Mouse (Mus musculus) ES-Bruce4 (cell line): ENCODE measurements at regions not wholly inside any gene's neighbourhood (a gene's known extent, or its start where the extent isn't known, plus 50 kb on each side); places are given as distances from the start of the nearest gene placed in this dataset.

ENCODE experiments used
- H3K27ac ChIP-seq: 2 replicates; pipeline ENCODE4 v1.5.1; 2012; ENCODE audit warnings: low read length, inconsistent platforms; ENCODE audit not compliant: insufficient read depth
- H3K27me3 ChIP-seq: 2 replicates; pipeline ENCODE4 v1.6.1; 2012; ENCODE audit warnings: mild to moderate bottlenecking, low read length, inconsistent platforms; ENCODE audit not compliant: control insufficient read depth, poor library complexity, insufficient read depth, severe bottlenecking
- H3K36me3 ChIP-seq: 2 replicates; pipeline ENCODE4 v1.6.1; 2012; ENCODE audit warnings: inconsistent platforms, mild to moderate bottlenecking, low read length, moderate library complexity; ENCODE audit not compliant: control insufficient read depth, poor library complexity, insufficient read depth, severe bottlenecking
- H3K4me1 ChIP-seq: one replicate; pipeline ENCODE4 v1.8.1; 2011; ENCODE audit warnings: low read length; ENCODE audit not compliant: control insufficient read depth, insufficient read depth
- H3K4me3 ChIP-seq: 2 replicates; pipeline ENCODE4 v1.5.1; 2011; ENCODE audit warnings: low read depth, mild to moderate bottlenecking, low read length
- H3K9ac ChIP-seq: 2 replicates; pipeline ENCODE4 v1.6.1; 2012; ENCODE audit warnings: low read depth, mild to moderate bottlenecking, inconsistent platforms; ENCODE audit not compliant: poor library complexity, severe bottlenecking
- H3K9me3 ChIP-seq: replicated peaks from 2 replicates; pipeline ENCODE4 v1.6.1; 2012; ENCODE audit warnings: mild to moderate bottlenecking, low read length, inconsistent platforms; ENCODE audit not compliant: control insufficient read depth, poor library complexity, insufficient read depth, severe bottlenecking
- CTCF ChIP-seq: IDR thresholded peaks from one replicate; pipeline ENCODE4 v1.8.1; 2011; ENCODE audit warnings: low read depth, low read length
- EP300 ChIP-seq: IDR thresholded peaks from 2 replicates; pipeline ENCODE4 v1.6.1; 2011; ENCODE audit warnings: low read depth, low read length; ENCODE audit not compliant: insufficient read depth
- POLR2A ChIP-seq: IDR thresholded peaks from one replicate; pipeline ENCODE4 v1.8.1; 2011; ENCODE audit warnings: low read length; ENCODE audit not compliant: insufficient read depth

DNA sequence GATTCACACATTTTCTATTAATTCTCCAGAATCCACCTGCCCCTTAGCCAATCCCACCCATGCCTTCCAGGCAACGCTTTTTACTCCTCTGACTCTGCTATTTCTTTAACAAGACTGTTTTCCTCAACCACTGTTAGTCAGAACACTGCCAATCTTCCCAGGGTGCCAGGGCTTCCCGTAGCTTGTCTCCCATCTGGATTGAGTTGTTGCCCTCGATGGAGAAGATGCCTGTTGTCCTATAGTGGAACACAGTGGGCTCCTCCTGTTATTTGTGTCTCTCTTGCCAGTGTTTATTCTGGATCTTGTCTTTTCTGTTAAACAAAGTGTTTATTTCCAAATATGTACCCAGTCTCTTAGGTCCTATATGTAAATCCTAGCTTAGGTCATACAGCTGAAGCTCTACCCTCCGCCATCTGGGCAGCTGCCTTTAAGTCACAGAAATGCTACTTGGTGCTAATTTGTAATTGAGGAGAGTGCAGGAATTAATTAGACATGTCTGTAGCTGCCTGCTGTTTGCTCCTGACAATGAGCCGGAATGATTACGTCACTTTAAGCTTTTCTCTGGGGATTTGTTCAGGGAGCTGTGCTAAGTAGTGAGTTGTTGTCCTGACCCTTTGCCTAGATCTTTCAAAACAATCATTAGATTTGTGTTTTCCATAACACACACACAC, 115.3 kb upstream of the Xpo1 start:
- H3K4me1 ChIP-seq = no peaks in the 10 kb centered on the region
- no peaks in the 10 kb centered on the region for H3K9me3 ChIP-seq
- H3K9ac ChIP-seq = no peak overlapping the region
- no peak overlapping the region for H3K27ac ChIP-seq
- TF ChIP-seq POLR2A = no peak
- no peak for TF ChIP-seq CTCF
- TF ChIP-seq EP300 = no peak
- H3K4me3 ChIP-seq = no peak overlapping the region
- H3K36me3 ChIP-seq = no peaks in the 10 kb centered on the region
- H3K27me3 ChIP-seq = no peaks in the 10 kb centered on the region

DNA sequence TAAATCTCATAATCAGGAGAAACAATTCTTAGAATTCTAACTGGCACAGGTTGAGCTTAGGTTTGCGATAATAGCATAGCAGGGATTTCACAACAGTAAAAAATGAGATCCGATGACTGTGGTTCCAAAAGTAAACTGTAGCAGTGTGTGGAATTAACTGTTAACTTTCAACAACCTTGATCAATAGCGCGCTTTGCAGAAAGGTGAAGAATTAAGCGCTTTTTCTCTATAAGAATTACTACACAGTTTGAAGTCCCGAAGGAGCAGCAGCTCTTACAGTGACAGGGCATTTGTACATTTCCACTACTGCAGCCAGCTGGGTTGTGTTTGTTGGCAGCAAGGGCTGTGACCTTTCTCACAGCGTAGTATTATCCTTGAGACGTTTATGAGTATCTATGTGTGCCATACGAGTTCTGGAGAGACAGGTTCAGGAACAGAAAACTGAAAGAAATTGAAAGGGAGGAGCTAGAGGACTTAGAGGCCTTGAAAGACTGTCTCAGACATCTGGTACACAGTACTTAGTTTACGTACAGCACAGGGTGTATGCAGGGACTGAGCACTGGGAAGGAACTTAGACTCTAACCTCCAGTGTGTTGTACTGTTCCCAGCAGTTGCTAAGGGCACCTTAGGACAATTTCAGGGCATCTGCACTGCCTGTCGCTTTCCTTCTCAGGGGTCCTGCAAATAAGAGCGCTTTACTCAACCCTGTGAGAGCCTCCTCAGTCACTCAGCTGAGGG, 114.6 kb upstream of the Xpo1 start:
- Histone ChIP-seq H3K27ac (no peak overlapping the region), H3K9me3 (no peaks in the 10 kb centered on the region), H3K4me3 (no peak overlapping the region), H3K36me3 (no peaks in the 10 kb centered on the region), H3K9ac (no peak overlapping the region), H3K27me3 (no peaks in the 10 kb centered on the region), H3K4me1 (no peaks in the 10 kb centered on the region)
- TF ChIP-seq EP300 (no peak), POLR2A (no peak), CTCF (no peak)

DNA sequence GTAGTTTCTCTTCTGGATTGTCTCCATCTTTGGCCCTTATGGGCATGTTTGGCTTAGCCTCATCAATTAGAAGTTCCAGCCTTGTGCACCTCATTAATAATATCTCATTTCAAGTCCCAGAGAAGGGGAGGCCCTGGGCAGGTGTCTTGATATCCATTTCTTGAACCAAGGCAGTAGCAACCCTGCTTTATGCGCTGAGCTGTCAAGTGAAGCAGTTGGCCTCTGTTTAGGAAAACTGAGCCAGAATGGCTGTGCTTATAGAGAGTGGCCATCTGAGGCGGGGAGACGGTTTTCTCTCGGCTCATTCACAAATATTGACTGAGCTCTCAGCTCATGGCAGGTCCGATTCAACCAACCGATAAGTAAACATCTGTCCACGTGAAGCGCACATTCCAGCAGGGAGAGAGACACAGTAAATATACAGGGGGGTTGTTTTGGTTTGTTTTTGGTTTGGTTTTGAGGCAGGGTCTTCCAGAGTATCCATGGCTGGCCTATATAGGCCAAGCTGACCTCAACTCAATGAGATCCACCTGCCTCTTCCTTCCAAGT, 107.7 kb upstream of the Xpo1 start:
- Histone ChIP-seq H3K27me3 (no peaks in the 10 kb centered on the region), H3K9me3 (no peaks in the 10 kb centered on the region), H3K36me3 (no peaks in the 10 kb centered on the region), H3K4me3 (no peak overlapping the region), H3K4me1 (no peaks in the 10 kb centered on the region), H3K9ac (no peak overlapping the region), H3K27ac (no peak overlapping the region)
- TF ChIP-seq EP300 = no peak

DNA sequence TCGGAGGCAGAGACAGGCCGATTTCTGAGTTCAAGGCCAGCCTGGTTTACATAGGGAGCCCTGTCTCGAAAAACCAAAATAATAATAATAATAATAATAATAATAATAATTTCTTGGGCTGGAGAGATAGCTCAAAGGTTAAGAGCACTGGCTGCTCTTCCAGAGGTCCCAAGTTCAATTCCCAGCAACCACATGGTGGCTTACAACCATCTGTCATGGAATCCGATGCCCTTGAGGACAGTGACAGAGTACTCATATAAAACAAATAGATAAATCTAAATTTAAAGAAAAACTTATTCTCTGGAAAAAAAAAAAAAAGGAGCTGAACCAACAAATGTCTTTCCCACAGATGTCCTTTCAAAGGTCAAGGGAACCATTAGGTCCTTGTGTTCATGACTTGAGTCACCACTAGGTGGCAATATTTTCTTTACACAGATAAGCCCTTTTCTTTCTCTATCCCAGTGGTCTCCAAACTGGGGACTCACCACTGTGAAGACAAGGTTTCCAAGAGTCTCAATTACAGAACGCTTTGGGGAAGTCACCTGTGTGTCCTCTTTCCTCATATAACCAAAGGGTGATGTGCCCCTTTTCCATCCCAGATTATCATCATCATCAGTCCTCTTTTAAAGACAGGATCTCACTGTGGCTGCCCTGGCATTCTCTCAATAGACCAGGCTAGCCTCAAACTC, 106.1 kb upstream of the Xpo1 start:
- no peak overlapping the region for H3K9ac ChIP-seq
- no peak overlapping the region for H3K4me3 ChIP-seq
- no peaks in the 10 kb centered on the region for H3K36me3 ChIP-seq
- no peak for TF ChIP-seq POLR2A
- no peak for TF ChIP-seq EP300
- no peak for TF ChIP-seq CTCF
- no peaks in the 10 kb centered on the region for H3K9me3 ChIP-seq
- H3K4me1 ChIP-seq = no peaks in the 10 kb centered on the region
- H3K27ac ChIP-seq = no peak overlapping the region
- H3K27me3 ChIP-seq = no peaks in the 10 kb centered on the region

DNA sequence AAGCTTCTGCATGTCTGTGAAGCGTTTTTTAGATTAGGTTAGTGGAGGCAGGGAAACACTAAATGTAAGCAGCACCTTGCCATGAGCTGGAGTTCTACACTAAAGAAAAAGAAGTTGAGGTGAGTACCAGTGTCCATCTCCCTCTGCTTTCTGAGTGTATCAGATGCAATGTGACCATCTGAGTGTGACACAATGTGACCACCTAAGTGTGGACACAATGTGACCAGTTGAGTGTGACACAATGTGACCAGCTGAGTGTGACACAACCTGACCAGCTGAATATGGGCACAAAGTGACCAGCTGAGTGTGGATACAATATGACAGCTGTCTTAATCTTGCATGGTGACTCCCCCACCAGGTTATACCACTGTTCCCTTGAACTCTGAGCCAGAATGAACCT, 101.0 kb upstream of the Xpo1 start:
- H3K36me3 ChIP-seq = no peaks in the 10 kb centered on the region
- H3K27ac ChIP-seq = no peak overlapping the region
- TF ChIP-seq POLR2A (no peak), EP300 (no peak), CTCF (no peak)
- H3K27me3 ChIP-seq = no peaks in the 10 kb centered on the region
- H3K4me3 ChIP-seq = no peak overlapping the region
- H3K4me1 ChIP-seq = no peaks in the 10 kb centered on the region
- H3K9me3 ChIP-seq = no peaks in the 10 kb centered on the region; the same call in 1 of the 2 replicates
- H3K9ac ChIP-seq = no peak overlapping the region
